Mouse (Mus musculus) stomach, postnatal 0 days (tissue): ENCODE data around the gene Ppp2r2c.

ENCODE experiments used
- CTCF ChIP-seq: IDR thresholded peaks from 2 replicates; pipeline ENCODE4 v1.5.1; 2016; ENCODE audit warnings: antibody characterized with exemption, low read depth, mild to moderate bottlenecking, moderate library complexity
- EP300 ChIP-seq: optimal IDR thresholded peaks from 2 replicates; pipeline ENCODE3; 2016; ENCODE audit warnings: antibody characterized with exemption

- no peak for TF ChIP-seq EP300
- TF ChIP-seq CTCF, result no peak
Measured at GRCm38 (mm10) chr5:36944552-36944951, 76.2 kb downstream of the Ppp2r2c start.
